Mouse (Mus musculus) myocyte (in vitro differentiated cells): Measurements from ENCODE around the gene C5ar1.

Experiments used
- CEBPB ChIP-seq: IDR thresholded peaks from 2 replicates; pipeline ENCODE4 v1.6.1; 2011; ENCODE audit warnings: mild to moderate bottlenecking, moderate library complexity; ENCODE audit not compliant: poor library complexity, insufficient read depth, severe bottlenecking
- MYOD1 ChIP-seq, 3 experiments: IDR thresholded peaks; one replicate each; pipeline ENCODE4 v1.6.1; 2011; ENCODE audit warnings: control low read depth in 2 of 3, low read depth in 2 of 3, mild to moderate bottlenecking in 2 of 3, moderate library complexity in 1 of 3; ENCODE audit not compliant: insufficient read length in 2 of 3, control insufficient read depth in 1 of 3
- POLR2A ChIP-seq: IDR thresholded peaks from one replicate; pipeline ENCODE4 v1.6.1; 2011; ENCODE audit warnings: low read depth, mild to moderate bottlenecking, control low read depth, moderate library complexity; ENCODE audit not compliant: insufficient read length
- POLR2AphosphoS2 ChIP-seq: IDR thresholded peaks from one replicate; pipeline ENCODE4 v1.6.1; 2011; ENCODE audit warnings: low read depth, control low read depth; ENCODE audit not compliant: insufficient read length
- TCF12 ChIP-seq: IDR thresholded peaks from one replicate; pipeline ENCODE4 v1.6.1; 2011; ENCODE audit warnings: mild to moderate bottlenecking, control low read depth; ENCODE audit not compliant: poor library complexity, insufficient read depth, severe bottlenecking

DNA sequence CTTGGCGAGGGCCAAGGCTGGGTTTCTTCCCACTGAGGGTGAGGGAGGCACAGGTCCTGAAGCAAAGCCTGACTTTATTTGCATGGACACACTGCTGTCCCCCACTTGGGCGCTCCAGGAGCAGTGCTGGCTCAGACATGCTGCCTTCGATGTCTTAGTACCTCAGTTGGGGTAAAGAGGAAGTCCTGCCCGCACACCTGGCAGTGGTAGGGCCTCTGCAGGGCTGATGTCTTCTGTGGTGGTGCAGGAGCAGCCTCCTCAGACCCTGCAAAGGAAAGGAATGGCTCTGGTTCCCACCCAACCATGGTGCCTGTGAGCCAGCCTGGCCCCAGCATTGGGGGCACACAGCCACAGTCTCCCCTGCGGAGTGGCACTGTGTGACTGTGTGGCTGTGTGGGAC, 62.2 kb downstream of the C5ar1 start:
- TF ChIP-seq POLR2A, result no peak
- no peak for TF ChIP-seq CEBPB
- TF ChIP-seq POLR2AphosphoS2, result no peak
- no peak for TF ChIP-seq MYOD1 (IDR thresholded peaks at IDR 0.05; ENCODE audit: control insufficient read depth in 1 of 3, insufficient read length in 2 of 3, low read depth in 2 of 3)
- no peak for TF ChIP-seq TCF12
